Comparison of ENCODE assay signal across 8 mouse cellular contexts in the genomic region with DNA sequence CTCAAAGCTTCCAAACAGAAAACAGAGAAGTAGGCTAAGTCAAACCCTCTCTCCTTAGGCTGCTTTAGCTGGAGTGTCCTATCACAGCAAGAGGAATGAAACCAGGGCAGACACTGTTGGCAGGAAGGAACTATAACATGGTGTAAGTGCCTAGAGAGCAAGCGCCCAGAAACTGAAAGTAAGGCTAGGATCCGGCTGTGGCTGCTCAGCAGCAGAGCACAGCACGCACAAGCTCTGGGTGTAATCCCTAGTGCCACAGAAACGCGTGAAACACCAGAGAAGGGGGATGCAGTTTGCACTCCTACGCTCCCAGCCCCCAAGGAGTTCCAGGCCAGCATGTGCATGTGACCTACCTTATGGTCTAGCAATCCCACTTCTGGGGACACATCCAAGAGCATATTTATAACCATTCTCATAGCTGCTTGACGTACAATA. TPM values are rescaled to one million over a fixed set of nuclear protein-coding genes. Genes with fewer than 3 reads are reported as not detected.
A peak's percentile ranks its signal among the peaks of the same experiment; 100 is the strongest.
DNase-seq lines count a peak whose midpoint lies in the region; ATAC-seq and TF ChIP-seq lines count a peak whose summit lies in the region.

No protein-coding gene starts in this region.

- TF ChIP-seq CTCF in kidney, postnatal 0 days (IDR thresholded peaks at IDR 0.05; ENCODE audit: low read depth): no peak

- H3K4me1 ChIP-seq in kidney, embryonic 16.5 days (ENCODE audit: insufficient read depth, low read length): peaks cover 5% of the 10 kb centered on the region
- H3K4me1 ChIP-seq in kidney, postnatal 0 days (replicated peaks; ENCODE audit: insufficient read depth, low read length): peaks cover 4% of the 10 kb centered on the region; the same call in 1 of the 2 replicates

- no peak overlapping the region for H3K4me3 ChIP-seq in kidney, embryonic 16.5 days (ENCODE audit: low read length)
- H3K4me3 ChIP-seq in kidney, postnatal 0 days (replicated peaks; ENCODE audit: low read depth, low read length): no peak overlapping the region

- H3K27ac ChIP-seq in kidney, embryonic 16.5 days (ENCODE audit: low read length): peak overlapping the region; percentile 40; the same call in 1 of the 2 replicates
- 0 out of 2 replicates have a peak overlapping the region, but pooled peaks have one; percentile 25 for H3K27ac ChIP-seq in kidney, postnatal 0 days

- no peaks in the 10 kb centered on the region for H3K9me3 ChIP-seq in kidney, embryonic 16.5 days (ENCODE audit: low read length)
- H3K9me3 ChIP-seq in kidney, postnatal 0 days (replicated peaks; ENCODE audit: low read length): no peaks in the 10 kb centered on the region

- no peaks in the 10 kb centered on the region for H3K36me3 ChIP-seq in kidney, embryonic 16.5 days (ENCODE audit: insufficient read depth, low read length)
- no peaks in the 10 kb centered on the region for H3K36me3 ChIP-seq in kidney, postnatal 0 days (ENCODE audit: insufficient read depth, low read length)

- ATAC-seq in kidney, embryonic 16.5 days (ENCODE audit: low FRiP score, low TSS enrichment): no peak
- no peak for ATAC-seq in kidney, postnatal 0 days (replicated peaks; ENCODE audit: low FRiP score, low read depth)

- no peak overlapping the region for H3K4me2 ChIP-seq in kidney, embryonic 16.5 days (replicated peaks; ENCODE audit: low read depth, low read length)
- H3K4me2 ChIP-seq in kidney, postnatal 0 days (ENCODE audit: low read length): 0 out of 2 replicates have a peak overlapping the region, but pooled peaks have one; percentile 16

- no peak for DNase-seq in kidney, postnatal 4 days
- peak; percentile 73 for DNase-seq in T-cell, adult 2 months (ENCODE audit: low spot score)
- DNase-seq in cerebellum, postnatal 10 days: peak; percentile 80
- no peak for DNase-seq in kidney, postnatal 0 days (ENCODE audit: low spot score)
- peak; percentile 51 to 54 for DNase-seq in lung, postnatal 4 days
- DNase-seq in thymus, postnatal 25 days: peak; percentile 68
- no peak for DNase-seq in embryo, embryonic 9.5 days (ENCODE audit: extremely low spot score)

- no peak overlapping the region for H3K9ac ChIP-seq in kidney, embryonic 16.5 days (replicated peaks; ENCODE audit: low read length)
- no peak overlapping the region for H3K9ac ChIP-seq in kidney, postnatal 0 days (ENCODE audit: low read depth, low read length)

- WGBS in kidney, embryonic 16.5 days: 57% methylated on average over 7 of the region's 7 CpGs
- WGBS in kidney, postnatal 0 days: 53% methylated on average over 7 of the region's 7 CpGs

- no peaks in the 10 kb centered on the region for H3K27me3 ChIP-seq in kidney, embryonic 16.5 days (ENCODE audit: insufficient read depth, low read length)
- H3K27me3 ChIP-seq in kidney, postnatal 0 days (ENCODE audit: insufficient read depth, low read length): no peaks in the 10 kb centered on the region

RNA-seq across cellular contexts. Expression of a gene that starts 41.2 kb away (rescaled TPM):
- 18.5 and 22.2 TPM in 2 replicates for polyA plus RNA-seq in kidney, embryonic 16.5 days (2015; fragmentation: Nextera tagmentation; extraction: Ambion mirVana)
- 18.5 and 18.9 TPM in 2 replicates for polyA plus RNA-seq in kidney, postnatal 0 days (2015; fragmentation: Nextera tagmentation; extraction: Ambion mirVana)

Comparison
In these comparisons a context has a peak if more than half of its experiments do, and no peak if none do; other contexts are left out.
1. DNase-seq: peak in T-cell, adult 2 months (single experiment), cerebellum, postnatal 10 days (2 of 2), lung, postnatal 4 days (2 of 2) and thymus, postnatal 25 days (single experiment); none in kidney, postnatal 4 days (0 of 2), kidney, postnatal 0 days (single experiment) and embryo, embryonic 9.5 days (single experiment).